Mouse (Mus musculus): Measurements from ENCODE around the gene Zbtb48. TPM values are rescaled to one million over a fixed set of nuclear protein-coding genes. Genes with fewer than 3 reads are reported as not detected.

The Zbtb48 gene
- 9.2 and 15.2 TPM in 2 replicates for polyA plus RNA-seq (2012; rRNA removed; ENCODE audit: low replicate concordance)

GRCm38 (mm10) chr4:152027524-152027923 is at the start of gene Zbtb48:
Gene Zbtb48, minus strand, starts transcription at chr4:152027671.

DNA sequence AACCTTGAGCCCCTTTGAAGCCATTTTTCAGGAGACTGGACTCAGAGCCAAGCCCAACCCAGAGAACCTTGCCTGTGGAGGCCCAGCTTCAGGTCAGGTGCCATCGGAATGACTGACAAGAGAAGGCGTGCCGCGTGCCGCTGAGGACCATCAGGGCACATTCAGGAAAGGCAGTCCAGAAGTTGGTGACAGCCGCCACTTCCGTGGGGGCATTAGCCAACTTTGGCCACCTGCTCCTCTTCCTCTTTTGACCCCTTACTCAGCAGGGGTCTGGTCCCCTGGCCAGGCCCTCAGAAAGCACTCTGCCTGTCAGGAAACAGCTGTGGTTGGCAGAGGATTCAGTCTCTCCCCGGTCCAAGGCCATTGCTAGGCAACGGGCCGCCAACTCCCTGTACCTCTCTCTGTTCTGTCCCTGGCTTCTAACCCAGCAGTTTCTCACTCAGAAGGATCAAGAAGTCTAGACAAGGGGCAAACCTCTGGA is 44.7 kb upstream of the Zbtb48 start, which contains the start of gene Plekhg5:
Gene Plekhg5 (plus strand): TSS at position 378 of the 481 bp plus-strand sequence.

DNA sequence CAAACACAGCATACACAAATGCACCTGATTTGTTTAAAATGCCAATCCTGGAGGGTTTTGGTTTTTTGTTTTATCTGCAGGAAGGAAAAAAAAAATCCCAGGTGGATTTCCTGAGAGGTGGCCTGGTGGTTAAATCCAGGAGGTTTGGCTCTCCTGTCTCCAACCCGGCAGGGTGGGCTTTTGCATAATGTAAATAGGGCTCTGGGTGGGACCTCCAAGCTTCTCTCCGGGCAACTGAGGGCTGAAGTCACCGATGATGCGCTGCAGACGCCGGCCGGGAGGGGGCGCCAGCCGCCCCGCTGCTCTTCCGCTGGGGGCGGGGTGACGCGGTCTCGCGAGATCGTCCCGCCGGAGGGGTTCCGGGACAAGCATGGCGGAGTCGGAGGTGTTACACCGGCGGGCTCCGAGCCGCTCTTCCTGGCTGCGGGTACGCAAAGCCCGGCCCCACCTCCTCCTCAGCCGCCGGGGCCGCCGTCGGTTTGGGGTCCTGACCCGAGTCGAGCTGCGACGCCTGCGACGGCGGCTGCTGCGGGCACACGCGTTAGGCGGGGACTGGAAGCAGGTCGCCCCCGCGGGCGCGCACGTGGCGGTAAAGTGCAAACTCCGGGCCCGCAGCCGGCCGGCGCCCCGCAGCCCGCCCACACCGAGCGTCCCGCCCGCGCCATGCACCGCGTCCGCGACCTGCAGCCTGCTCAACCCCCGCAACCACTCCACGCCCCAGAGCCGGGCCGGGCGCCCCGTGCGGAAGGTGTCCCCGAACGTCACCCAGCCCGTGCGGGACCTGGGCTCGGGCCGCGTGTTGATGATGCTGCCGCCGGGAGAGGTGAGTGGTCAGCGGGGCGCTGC is 11.7 kb upstream of the Zbtb48 start, which contains the start of gene Nol9:
Gene Nol9 (plus strand): TSS at position 337 of the 846 bp plus-strand sequence.

GRCm38 (mm10) chr4:152038225-152038984 is 10.9 kb upstream of the Zbtb48 start, which contains the start of gene Tas1r1:
Gene Tas1r1, minus strand, starts transcription at chr4:152038568.

DNA sequence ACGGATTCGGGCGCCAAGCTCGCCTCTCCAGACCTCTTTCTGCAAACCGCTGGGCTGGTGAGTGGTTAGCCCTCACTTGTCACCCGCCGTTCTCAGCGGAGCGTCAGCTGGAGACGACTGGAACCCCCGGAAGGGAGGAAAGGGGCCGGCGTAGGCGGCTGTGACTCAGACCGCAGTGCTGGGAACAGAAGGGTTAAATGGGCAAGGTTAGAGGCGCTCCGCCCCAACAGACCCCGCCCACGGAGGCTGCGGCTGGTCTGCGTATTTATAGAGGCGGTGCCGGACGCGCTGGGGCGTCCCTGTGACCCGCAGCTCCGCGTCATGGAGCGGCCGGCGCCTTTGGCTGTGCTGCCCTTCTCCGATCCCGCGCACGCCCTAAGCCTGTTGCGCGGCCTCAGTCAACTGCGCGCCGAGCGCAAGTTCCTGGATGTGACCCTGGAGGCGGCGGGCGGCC is 18.8 kb downstream of the Zbtb48 start, which contains the start of gene Klhl21:
Gene Klhl21 (plus strand): TSS at position 182 of the 454 bp plus-strand sequence.

GRCm38 (mm10) chr4:151996173-151996950 is 31.1 kb downstream of the Zbtb48 start, which contains the start of gene Phf13:
Gene Phf13, minus strand, starts transcription at chr4:151996258.

GRCm38 (mm10) chr4:151988342-151989109 is 38.9 kb downstream of the Zbtb48 start, which contains the start of gene Thap3:
Gene Thap3, minus strand, starts transcription at chr4:151988997.

Other genes starting within 250 kb of the Zbtb48 start
- 2.6 TPM in 2 replicates for gene Camta1, start 165.8 kb downstream of the Zbtb48 start, polyA plus RNA-seq (2012; rRNA removed; ENCODE audit: low replicate concordance)
- gene Dnajc11, start 94.0 kb downstream of the Zbtb48 start, polyA plus RNA-seq (2012; rRNA removed; ENCODE audit: low replicate concordance): 41.2 and 55.6 TPM in 2 replicates
- 19.8 and 34.8 TPM in 2 replicates for gene Thap3, start 38.7 kb downstream of the Zbtb48 start, polyA plus RNA-seq (2012; rRNA removed; ENCODE audit: low replicate concordance)
- gene Phf13, start 31.4 kb downstream of the Zbtb48 start, polyA plus RNA-seq (2012; rRNA removed; ENCODE audit: low replicate concordance): 6.5 and 6.9 TPM in 2 replicates
- gene Klhl21, start 18.9 kb downstream of the Zbtb48 start, polyA plus RNA-seq (2012; rRNA removed; ENCODE audit: low replicate concordance): 19.2 and 22.7 TPM in 2 replicates
- 0.05 TPM in 2 replicates for gene Tas1r1, start 10.9 kb upstream of the Zbtb48 start, polyA plus RNA-seq (2012; rRNA removed; ENCODE audit: low replicate concordance)
- 12.9 and 13.8 TPM in 2 replicates for gene Nol9, start 11.7 kb upstream of the Zbtb48 start, polyA plus RNA-seq (2012; rRNA removed; ENCODE audit: low replicate concordance)
- 9.6 and 17.1 TPM in 2 replicates for gene Plekhg5, start 44.8 kb upstream of the Zbtb48 start, polyA plus RNA-seq (2012; rRNA removed; ENCODE audit: low replicate concordance)
- 3.0 and 4.1 TPM in 2 replicates for gene Tnfrsf25, start 88.3 kb upstream of the Zbtb48 start, polyA plus RNA-seq (2012; rRNA removed; ENCODE audit: low replicate concordance)
- gene Espn, start 124.7 kb upstream of the Zbtb48 start, polyA plus RNA-seq (2012; rRNA removed; ENCODE audit: low replicate concordance): 273 and 642 TPM in 2 replicates
- 9.6 and 49.1 TPM in 2 replicates for gene Hes2, start 131.2 kb upstream of the Zbtb48 start, polyA plus RNA-seq (2012; rRNA removed; ENCODE audit: low replicate concordance)
- 29.0 and 38.7 TPM in 2 replicates for gene Acot7, start 150.5 kb upstream of the Zbtb48 start, polyA plus RNA-seq (2012; rRNA removed; ENCODE audit: low replicate concordance)
- gene Gpr153, start 246.6 kb upstream of the Zbtb48 start, polyA plus RNA-seq (2012; rRNA removed; ENCODE audit: low replicate concordance): 9.0 and 9.3 TPM in 2 replicates

All from duodenum, adult 2 months (tissue).